Mouse (Mus musculus): Measurements from ENCODE around the gene Cby3.

Gene Cby3

GRCm38 (mm10) chr11:50361282-50361681, 7.0 kb downstream of the Cby3 start:
- in situ Hi-C loops (cut with MseI, MboI) = loop anchor here (5.0 kb wide), 1 partner anchor 34 kb away; the partner anchor contains the start of gene Canx (in 2 of the 2)

- in situ Hi-C loops (cut with MseI, MboI) = loop anchor here (5.0 kb wide), 1 partner anchor 37 kb away; the partner anchor contains the start of gene Canx (in 2 of the 2)
These were observed 10.3 kb downstream of the Cby3 start for GRCm38 (mm10) chr11:50364548-50364947.

DNA sequence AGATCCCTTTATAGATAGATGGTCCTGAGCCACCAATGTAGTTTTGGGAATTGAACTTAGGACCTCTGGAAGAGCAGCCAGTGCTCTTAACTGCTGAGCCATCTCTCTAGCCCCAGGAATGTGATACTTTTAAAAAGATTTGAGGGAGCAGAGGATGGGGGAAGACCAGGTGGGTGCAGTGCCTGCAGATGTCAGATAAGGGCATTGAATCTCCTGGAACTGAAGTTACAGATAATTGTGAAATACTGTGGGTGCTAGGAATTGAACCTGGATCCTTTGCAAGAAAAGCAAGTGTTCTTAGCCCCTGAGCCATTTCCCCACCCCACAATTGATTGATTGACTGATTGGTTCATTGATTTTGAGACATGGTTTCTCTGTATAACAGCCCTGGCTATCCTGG, 11.1 kb downstream of the Cby3 start:
- in situ Hi-C loops (cut with MseI, MboI) = no loop called here

DNA sequence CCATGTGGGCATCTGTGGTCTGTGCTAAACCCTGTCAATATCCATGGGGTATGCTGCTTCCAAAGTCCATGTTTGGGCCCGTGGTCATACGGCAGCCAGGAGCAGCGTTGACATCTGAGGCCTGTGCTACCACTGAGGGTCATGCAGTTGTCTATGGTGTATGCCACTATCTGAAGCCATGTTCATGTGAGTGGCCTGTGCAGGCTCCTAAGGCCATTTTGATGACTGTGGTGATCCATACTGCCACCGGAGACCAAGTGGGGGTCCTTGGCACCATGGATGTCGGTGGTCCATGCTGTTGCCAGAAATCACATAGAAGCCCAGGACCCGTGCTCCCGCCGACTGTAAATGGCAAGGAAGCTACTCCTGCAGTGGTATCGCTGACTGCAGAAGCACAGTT, 13.3 kb downstream of the Cby3 start:
- in situ Hi-C loops (cut with MseI, MboI) = no loop called here

GRCm38 (mm10) chr11:50369360-50369911, 15.2 kb downstream of the Cby3 start:
- in situ Hi-C loops (cut with MseI, MboI) = no loop called here

- in situ Hi-C loops (cut with MseI, MboI) = no loop called here
These were observed 16.7 kb downstream of the Cby3 start for GRCm38 (mm10) chr11:50370969-50371368.

DNA sequence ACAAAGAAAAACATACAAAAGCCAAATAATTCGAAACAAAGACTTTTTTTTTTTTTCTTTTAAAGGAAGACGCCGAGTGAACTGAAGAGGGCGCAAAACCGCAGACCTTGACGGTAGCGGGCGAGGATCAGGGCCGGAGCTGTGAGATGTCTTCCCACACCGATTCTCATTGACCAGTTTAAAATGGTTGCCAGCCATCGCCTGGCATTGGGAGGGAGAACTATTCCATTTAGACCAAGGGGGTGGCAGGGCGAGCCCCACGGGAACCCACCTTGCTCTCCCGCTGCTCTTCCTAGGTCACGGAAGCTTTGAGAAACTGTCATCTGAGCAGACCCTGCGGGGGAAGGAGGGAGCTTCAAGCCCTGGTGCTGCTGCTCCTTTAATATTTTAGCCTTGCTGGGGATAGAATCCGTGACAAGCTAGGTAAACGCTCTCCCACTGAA, 17.2 kb downstream of the Cby3 start:
- in situ Hi-C loops (cut with MseI, MboI) = no loop called here

DNA sequence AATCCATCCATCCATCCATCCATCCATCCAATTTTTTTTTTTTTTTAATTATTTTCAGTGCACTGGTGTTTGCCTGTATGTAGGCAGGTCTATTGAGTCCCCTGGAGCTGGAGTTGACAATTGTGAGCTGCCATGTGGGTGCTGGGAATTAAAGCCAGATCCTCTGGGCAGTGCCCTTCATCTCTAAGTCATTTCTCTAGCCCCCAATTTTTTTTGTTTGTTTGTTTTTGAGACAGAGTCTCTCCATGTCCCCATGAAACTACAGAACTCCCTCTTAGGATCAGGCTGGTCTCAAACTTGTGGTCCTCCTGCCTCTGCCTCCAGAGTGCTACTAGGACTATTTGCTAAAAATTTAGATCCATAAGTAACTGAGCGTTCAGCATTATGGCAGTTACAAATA, 17.6 kb downstream of the Cby3 start:
- in situ Hi-C loops (cut with MseI, MboI) = no loop called here

DNA sequence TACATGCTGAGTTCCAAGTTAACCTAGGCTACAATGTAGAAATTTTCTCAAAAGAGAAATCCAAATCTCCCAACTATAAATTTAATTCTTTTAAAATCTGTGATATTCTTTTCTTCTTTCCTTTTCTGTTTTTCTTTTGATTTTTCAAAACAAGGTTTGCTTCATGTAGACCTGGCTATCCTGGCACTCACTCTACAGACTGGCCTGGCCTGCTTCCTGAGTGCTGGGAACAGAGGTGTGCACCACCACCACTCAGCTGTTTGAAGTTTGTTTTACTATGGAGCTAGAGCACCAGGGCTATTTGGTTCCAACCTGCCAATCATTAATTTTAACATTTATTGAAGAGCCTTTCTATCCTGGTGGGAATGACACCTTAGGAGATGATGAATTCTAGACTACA, 18.8 kb downstream of the Cby3 start:
- in situ Hi-C loops (cut with MseI, MboI) = no loop called here

- in situ Hi-C loops (cut with MseI, MboI) = no loop called here
These were observed 19.4 kb downstream of the Cby3 start for GRCm38 (mm10) chr11:50373621-50374020.

DNA sequence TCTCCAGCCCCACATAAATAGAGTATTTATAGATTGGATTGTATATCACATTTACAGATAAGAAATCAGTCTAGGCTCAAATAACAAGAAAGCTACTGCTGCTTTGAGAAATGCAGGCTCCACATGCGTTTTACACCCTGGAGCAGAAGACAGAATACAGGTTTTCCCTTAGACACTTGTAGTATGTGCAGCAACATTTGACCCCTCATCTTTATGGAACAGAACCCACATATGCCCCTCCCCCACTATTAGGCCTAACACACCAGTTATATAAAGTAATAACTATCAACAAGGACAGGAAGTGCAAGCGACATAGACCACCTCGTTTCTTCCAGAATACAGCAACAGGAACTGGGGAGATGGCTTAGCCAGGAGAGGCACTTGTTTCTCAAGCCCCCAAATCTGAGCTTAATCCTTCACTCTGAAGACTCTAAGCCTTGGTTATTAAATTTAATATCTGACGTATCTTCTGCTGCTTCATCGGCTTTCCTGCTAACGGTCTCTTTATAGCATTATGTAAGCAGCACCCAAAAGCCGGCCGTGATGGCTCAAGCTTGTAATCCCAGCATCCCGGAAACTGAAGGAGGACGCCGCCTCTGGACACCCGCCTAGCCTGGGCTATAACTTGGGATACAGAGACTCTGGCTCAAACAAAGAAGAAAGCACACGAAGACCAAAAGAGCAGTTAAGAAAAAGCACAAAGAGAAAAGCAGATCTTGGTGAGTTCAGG, 20.2 kb downstream of the Cby3 start:
- in situ Hi-C loops (cut with MseI, MboI) = no loop called here

GRCm38 (mm10) chr11:50375421-50375820, 21.2 kb downstream of the Cby3 start:
- in situ Hi-C loops (cut with MseI, MboI) = no loop called here

GRCm38 (mm10) chr11:50376156-50376790, 22.0 kb downstream of the Cby3 start:
- in situ Hi-C loops (cut with MseI, MboI) = no loop called here

DNA sequence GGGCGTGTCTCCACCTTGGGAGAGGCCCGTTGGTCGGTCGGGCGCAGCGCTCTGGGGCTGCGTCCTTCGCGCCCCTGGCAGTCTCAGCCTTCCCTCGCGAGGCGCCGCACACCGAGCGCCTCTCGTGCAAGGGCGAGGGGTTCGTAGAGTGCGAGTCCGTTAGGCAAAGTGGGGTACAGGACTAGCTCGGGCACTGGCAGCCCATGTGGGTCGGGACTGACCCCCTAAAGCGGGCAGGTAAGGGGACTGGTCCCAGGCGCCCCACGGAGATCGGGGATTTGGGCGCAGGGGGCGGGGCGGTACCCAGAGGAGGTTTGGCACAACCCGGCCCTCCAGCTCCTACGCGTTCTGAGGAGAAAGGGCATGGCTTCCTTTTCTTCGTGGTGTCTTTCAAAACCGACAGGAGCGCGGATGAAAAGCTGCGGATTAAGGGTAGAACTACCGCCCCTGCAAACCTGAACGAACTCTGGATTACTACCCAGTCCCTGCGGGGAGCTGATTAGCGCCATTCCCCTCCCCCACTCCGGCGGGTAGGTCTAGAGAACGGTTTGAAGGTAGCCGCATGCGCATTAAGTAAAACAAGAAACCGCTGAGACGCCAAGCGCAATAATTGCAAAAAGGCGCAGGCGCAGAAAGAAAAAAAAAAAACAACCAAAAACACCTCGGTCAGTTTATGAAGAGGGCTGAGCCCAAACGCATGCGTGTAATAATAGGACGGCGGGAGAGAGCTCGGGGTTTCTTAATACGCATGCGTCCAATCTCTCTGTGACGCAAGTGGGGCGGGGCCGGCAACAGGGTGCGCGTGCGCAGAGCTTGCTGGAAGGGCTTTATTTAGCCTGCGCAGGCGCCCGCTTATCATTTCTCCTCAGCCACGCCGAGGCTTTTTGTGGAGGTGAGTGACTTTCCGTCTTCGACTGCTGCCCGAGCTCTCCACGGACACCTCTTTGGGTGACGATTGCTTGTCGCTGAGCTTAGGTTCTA, 22.9 kb downstream of the Cby3 start, which contains the start of gene Hnrnph1:
Hnrnph1 (plus strand) TSS at position 80 of the 981 bp plus-strand sequence.
- in situ Hi-C loops (cut with MseI, MboI) = no loop called here

DNA sequence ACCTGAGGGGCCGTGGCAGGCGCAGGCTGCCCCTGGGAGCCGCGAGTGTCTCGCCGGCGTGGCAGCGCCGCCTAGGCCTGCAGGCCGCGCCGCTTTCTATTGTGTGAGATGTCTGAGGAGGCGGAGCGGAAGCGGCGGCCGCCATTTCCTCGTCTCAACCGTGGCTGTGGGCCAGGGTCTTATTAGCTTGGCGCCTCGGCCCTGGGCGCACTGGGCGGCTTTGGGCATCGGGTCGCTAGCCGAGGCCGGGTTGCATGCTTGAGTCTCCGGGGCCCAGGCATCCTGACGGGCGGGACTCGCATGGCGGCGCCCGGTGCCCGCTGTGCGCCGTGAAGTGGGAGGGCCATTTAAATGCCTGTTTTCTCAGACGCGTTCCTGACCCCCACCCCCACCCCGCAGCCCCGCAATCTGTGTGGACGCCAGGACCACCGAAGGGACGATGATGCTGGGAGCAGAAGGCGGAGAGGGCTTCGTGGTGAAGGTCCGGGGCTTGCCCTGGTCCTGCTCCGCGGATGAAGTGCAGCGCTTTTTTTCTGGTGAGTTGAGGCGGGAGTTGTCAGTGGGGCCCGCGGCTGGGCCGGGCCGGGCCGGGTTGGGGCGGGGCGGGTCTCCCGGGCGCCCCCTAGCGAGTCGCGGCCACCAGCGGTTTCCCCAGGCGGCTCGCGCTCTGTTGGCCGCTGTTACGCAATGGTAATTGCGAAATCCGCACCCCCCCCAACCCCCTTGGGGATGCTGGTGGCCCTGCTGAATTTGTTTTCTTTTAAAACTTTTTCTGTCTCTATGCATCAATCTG, 23.8 kb downstream of the Cby3 start:
- in situ Hi-C loops (cut with MseI, MboI) = no loop called here

- in situ Hi-C loops (cut with MseI, MboI) = no loop called here
These were observed 24.9 kb downstream of the Cby3 start for GRCm38 (mm10) chr11:50379023-50379752.

- in situ Hi-C loops (cut with MseI, MboI) = no loop called here
These were observed 27.0 kb downstream of the Cby3 start for GRCm38 (mm10) chr11:50381311-50381710.

GRCm38 (mm10) chr11:50387167-50387679, 33.0 kb downstream of the Cby3 start:
- in situ Hi-C loops (cut with MseI, MboI) = no loop called here

DNA sequence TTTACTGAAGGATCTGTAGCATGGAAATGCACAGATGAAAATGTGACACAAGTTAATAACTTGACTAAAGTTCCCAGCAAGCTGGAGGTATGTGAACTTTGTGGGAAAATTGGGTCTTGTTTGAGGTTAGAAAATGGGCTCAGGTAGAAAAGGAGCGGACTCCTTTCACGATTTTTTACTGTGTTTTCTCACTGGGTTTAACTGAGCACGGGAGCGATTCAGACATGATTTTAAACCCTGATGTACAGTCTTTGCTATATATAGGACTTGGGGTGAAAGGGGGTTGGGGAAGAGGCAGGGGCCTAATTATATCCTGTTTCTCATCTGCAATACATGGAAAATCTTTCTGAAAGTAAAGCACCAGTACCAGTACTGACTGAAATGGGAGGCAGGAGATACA, 33.4 kb downstream of the Cby3 start:
- in situ Hi-C loops (cut with MseI, MboI) = no loop called here

All from mouse trophoblast stem cell (cell line).